Mouse (Mus musculus): Measurements from ENCODE around the gene Acss1. TPM values are rescaled to one million over a fixed set of nuclear protein-coding genes. Genes with fewer than 3 reads are reported as not detected.

Gene Acss1
- total RNA-seq, 1 experiment from 2014 or later: 39.6 TPM

- peak; percentile 43 for ATAC-seq (replicated peaks; ENCODE audit: low read depth, poor library complexity, severe bottlenecking)
Observed at GRCm38 (mm10) chr2:150667065-150667819, 1.1 kb downstream of the Acss1 start.

DNA sequence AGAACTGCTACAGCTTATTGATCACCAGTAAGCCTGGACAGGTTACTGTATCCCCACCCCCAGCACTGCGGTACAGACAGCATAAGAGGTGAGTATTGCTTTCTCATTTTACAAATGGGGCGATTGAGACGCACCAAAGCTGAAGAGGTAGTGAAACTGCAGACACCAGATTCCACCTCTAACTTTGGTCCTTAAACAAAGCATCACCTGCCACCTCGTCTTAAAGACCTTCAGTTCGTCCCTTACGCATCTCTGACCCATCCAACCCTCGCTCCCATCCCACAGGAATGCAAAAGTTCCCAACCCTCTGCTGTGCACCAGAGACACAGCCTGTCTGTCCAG is 1.6 kb downstream of the Acss1 start:
- ATAC-seq (replicated peaks; ENCODE audit: low read depth, poor library complexity, severe bottlenecking): no peak

DNA sequence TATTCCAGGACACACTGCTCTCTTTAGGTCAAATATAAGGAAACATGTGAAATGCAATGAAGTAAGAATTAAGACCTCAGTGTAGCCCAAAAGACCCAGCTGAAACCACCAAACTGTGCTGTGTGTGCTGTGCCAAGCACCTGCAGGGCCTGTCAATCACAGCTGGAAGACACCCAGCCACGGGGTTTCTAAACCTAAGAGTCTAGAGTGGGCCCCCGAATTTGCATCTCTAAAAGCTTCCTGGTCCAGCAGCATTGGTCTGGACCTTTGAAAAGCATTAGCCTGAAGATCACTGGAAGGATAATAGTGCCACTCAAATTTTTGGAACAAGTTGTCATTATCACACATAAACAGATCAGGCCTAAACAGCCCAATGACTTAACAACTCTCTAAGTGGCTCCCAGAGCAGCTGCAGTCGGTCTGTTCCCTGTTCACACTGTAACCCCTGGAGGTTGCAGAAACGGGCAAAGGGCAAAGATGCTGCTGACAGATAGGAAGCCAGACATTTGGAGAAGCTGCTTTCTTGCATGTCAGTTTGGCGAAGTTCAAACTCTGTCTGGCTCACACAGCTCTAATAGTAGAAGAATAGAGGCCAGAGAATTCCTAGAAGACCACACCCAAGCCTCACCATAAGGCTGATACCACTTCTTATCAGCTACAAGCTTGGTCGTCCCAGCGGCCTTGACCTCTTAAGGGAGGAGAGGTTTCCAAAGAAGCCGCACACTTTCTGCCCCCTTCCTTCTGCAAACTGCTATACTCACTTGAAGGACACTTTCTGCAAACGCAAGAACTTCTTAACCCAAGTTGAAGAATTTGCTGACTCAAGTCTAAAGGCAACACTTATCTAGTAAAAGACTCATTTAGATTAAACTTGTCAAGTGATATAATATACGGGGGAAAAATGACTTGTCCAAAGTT is 2.5 kb downstream of the Acss1 start:
- peak; percentile 27 for ATAC-seq (replicated peaks; ENCODE audit: low read depth, poor library complexity, severe bottlenecking)

DNA sequence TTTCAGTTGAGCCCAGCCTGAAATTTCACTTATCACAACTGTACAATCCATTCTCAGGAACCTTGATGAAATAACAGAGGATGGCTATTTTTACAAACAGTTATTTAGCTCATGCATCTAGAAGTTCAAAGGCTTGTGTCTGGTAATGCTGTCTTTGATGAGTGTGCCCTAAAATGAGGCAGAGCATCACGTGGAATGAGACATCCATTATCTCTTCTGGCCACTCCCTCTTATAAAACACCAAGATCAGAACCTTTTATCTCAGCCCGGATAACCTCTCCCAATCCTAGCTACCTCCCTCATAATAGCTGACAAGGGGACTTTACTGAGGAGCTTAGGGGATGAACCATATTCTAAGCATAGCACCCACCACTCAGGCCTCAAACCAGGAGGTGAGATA is 3.3 kb downstream of the Acss1 start:
- ATAC-seq (replicated peaks; ENCODE audit: low read depth, poor library complexity, severe bottlenecking): no peak

DNA sequence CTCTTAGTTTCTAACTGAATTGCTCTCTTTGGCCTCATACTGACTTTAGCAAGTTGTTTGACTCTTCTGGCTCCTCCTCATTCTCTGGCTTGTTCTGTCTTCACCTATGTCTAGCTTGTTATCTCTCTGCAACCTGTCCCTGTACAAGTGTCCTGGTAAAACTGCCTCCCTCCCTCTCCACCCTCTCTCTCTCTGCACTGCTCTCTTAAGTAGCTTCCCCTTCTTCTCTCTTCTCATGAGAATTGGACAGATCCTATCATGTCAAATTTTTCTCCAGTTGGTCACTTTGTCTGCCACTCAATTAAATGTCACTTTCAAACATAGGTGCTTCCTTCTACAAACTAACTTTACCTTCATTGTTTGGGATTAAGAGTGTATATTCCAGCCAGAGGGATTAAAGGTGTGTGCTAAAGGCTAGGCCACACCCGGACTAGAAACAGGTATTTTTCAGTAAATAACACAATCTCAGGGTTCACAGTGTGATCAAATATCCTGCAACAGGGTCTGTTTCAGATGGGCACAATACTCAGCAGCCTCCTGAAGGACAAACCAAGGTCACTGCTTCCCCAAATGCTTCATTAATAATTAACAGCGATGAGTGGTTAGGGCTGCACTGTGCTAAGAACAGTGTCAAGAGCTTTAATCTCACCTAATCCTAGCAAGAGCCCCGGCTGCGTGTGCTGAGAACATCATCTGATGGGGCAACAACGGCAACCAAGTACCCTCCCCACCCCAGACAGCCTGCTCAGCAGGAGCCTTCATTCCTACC is 4.0 kb downstream of the Acss1 start:
- ATAC-seq (replicated peaks; ENCODE audit: low read depth, poor library complexity, severe bottlenecking): no peak

GRCm38 (mm10) chr2:150663255-150663654 is 5.0 kb downstream of the Acss1 start:
- ATAC-seq (replicated peaks; ENCODE audit: low read depth, poor library complexity, severe bottlenecking): no peak

DNA sequence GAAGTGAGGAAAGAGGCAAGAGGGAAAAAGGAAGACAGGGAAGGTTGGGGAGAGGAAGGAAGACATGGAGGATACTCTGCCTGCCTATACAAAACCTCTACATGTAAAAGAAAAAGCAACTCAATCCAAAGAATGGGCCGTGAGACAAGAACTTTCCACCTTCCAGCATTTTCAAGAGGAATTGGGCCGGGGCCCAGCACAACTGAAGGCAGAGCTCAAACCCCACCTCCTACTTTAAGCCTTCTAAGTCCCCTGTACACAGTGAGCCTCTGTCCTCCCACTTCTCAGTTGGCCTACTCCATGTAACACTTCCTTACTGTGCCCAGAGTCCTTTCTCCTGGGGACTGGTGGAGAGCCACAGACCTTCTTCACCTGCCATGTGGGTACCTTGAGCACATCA is 6.3 kb downstream of the Acss1 start:
- ATAC-seq (replicated peaks; ENCODE audit: low read depth, poor library complexity, severe bottlenecking): no peak

GRCm38 (mm10) chr2:150660668-150661451 is 7.4 kb downstream of the Acss1 start:
- no peak for ATAC-seq (replicated peaks; ENCODE audit: low read depth, poor library complexity, severe bottlenecking)

- no peak for ATAC-seq (replicated peaks; ENCODE audit: low read depth, poor library complexity, severe bottlenecking)
Observed at GRCm38 (mm10) chr2:150660049-150660448, 8.3 kb downstream of the Acss1 start.

- ATAC-seq (replicated peaks; ENCODE audit: low read depth, poor library complexity, severe bottlenecking): no peak
Observed at GRCm38 (mm10) chr2:150656975-150657768, 11.1 kb downstream of the Acss1 start.

- peak; percentile 55 for ATAC-seq (replicated peaks; ENCODE audit: low read depth, poor library complexity, severe bottlenecking)
Observed at GRCm38 (mm10) chr2:150656112-150656511, 12.2 kb downstream of the Acss1 start.

GRCm38 (mm10) chr2:150655290-150655689 is 13.0 kb downstream of the Acss1 start:
- no peak for ATAC-seq (replicated peaks; ENCODE audit: low read depth, poor library complexity, severe bottlenecking)

DNA sequence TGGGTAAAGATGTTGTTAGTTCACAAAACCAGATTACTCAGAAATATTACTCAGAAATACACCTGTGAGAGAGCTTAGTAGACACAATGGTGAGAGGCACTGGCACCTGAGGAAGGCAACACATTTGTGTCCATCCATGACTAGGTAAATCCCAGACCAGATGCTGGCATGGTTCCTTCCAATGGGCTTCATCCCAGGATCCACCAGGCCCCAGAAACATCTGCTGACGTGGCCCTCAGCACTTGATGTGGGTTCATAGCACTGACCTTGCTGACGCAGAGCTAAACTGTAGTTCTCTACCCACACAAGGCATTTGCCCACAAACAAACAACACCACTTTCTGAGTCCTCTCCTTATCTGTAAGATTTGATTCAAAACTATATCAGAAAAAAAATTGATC is 13.5 kb downstream of the Acss1 start:
- ATAC-seq (replicated peaks; ENCODE audit: low read depth, poor library complexity, severe bottlenecking): no peak

- ATAC-seq (replicated peaks; ENCODE audit: low read depth, poor library complexity, severe bottlenecking): no peak
Observed at GRCm38 (mm10) chr2:150651366-150651765, 16.9 kb downstream of the Acss1 start.

- ATAC-seq (replicated peaks; ENCODE audit: low read depth, poor library complexity, severe bottlenecking): no peak
Observed at GRCm38 (mm10) chr2:150650511-150651074, 17.7 kb downstream of the Acss1 start.

DNA sequence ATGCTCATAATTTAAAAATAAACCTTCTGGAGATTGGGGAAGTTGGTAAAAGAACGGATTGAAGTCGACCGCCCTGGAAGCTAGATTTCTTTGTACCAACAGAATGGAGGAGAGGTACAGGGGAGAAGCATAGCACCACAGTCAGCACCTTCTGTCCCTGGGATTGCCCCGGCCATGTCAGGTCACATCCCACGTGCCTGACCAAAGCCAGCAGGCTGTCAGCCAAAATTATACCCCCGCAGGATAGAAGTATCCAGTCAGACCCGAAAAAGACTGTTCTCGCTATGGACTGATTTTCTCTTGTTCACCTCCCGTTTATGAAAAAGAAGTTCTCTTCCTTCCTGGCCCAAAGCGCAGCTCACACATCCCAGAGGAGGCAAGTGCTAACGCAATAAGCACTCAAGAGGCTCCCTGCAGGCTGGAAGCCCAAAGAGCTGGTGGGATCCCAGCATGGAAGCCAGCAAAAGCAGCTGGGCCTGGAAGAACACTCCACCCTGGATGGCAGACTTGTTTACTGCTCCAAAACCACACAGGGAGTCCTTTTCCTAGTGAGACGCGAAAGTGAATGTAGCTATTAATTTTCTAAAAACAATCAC is 19.9 kb downstream of the Acss1 start:
- ATAC-seq (replicated peaks; ENCODE audit: low read depth, poor library complexity, severe bottlenecking): no peak

- ATAC-seq (replicated peaks; ENCODE audit: low read depth, poor library complexity, severe bottlenecking): no peak
Observed at GRCm38 (mm10) chr2:150647681-150648299, 20.5 kb downstream of the Acss1 start.

Measured in common myeloid progenitor, adult 5-6 weeks (primary cell).